Mouse (Mus musculus): Measurements from ENCODE around the gene Syt16.

DNA sequence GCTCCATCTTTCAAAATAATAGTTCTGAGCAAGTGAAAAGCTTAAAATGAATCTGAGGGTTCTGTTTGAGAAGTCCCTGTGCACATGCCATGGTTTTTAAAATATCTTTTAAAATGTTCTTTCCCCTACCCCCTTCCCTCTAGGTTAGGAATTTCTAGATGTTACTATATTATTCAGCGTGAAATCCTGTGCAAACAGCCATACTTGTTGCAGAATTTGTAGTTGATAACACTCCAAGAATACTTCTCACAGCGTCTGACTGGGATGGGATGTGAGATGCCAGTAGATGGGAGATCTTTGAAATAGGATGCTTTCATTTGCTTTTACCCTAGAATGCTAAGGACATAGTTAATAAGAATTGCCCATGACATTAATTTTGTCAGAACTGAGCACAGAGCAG lies 165.6 kb downstream of the Syt16 start:
- no peak for TF ChIP-seq POLR2A (IDR thresholded peaks at IDR 0.05; ENCODE audit: insufficient read length, low read depth)
- no peak for TF ChIP-seq POLR2AphosphoS2 (IDR thresholded peaks at IDR 0.05; ENCODE audit: insufficient read length, low read depth)
- TF ChIP-seq USF1 (IDR thresholded peaks at IDR 0.05; ENCODE audit: low read depth) = no peak
- no peak for TF ChIP-seq MYOG (IDR thresholded peaks at IDR 0.05; ENCODE audit: control insufficient read depth in 1 of 3, insufficient read depth in 1 of 3, insufficient read length in 2 of 3, low read depth in 2 of 3)
- no peak for TF ChIP-seq MAX (IDR thresholded peaks at IDR 0.05; ENCODE audit: low read depth)
- no peak for TF ChIP-seq E2F4 (IDR thresholded peaks at IDR 0.05; ENCODE audit: insufficient read depth)
- TF ChIP-seq SRF (IDR thresholded peaks at IDR 0.05; ENCODE audit: control insufficient read depth, insufficient read length, low read depth) = no peak
- no peak for TF ChIP-seq REST (IDR thresholded peaks at IDR 0.05; ENCODE audit: insufficient read depth, insufficient read length)
